Mouse (Mus musculus) liver, postnatal 0 days (tissue): ENCODE measurements around the gene Ntn5.

Experiments used
- CTCF ChIP-seq: sonication (generic); IDR thresholded peaks from 2 replicates; pipeline ENCODE4 v1.5.1; 2016; ENCODE audit warnings: antibody characterized with exemption, low read depth
- EP300 ChIP-seq: IDR thresholded peaks from 2 replicates; pipeline ENCODE4 v1.6.1; 2016; ENCODE audit warnings: antibody characterized with exemption, low read depth, mild to moderate bottlenecking

- TF ChIP-seq CTCF (no peak), EP300 (no peak)
Measured at GRCm38 (mm10) chr7:45709677-45710355, 26.0 kb downstream of the Ntn5 start.
